Mouse (Mus musculus) embryonic stem cell, embryonic (primary cell): ENCODE data around the gene Ankrd6.

Source experiments
- CTCF ChIA-PET, 4 experiments: fragments of 300-600 bp in 2 of 4; fragments of 350-600 bp in 2 of 4; sonication (Branson Sonifier 250); formaldehyde crosslinking; loops; one replicate each; lab custom pipeline; 2022; ENCODE audit warnings: inconsistent platforms in 2 of 4; lab: Charles Lee
- POLR2A ChIA-PET, 4 experiments: fragments of 300-600 bp in 2 of 4; fragments of 350-600 bp in 2 of 4; sonication (Branson Sonifier 250); formaldehyde crosslinking; loops; one replicate each; lab custom pipeline; 2022; ENCODE audit warnings: antibody characterized with exemption in 4 of 4, inconsistent platforms in 1 of 4; lab: Charles Lee

The Ankrd6 gene

GRCm38 (mm10) chr4:32799966-32800576 lies 150.6 kb downstream of the Ankrd6 start, which contains the start of gene Lyrm2:
Gene Lyrm2 (plus strand): TSS chr4:32800253.
- ChIA-PET POLR2A (interaction anchor here (0.5 to 3.6 kb wide), 59 partner anchors 9 to 975 kb away, joined by 3 to 41 read pairs (median 4); partner anchors contain the start of genes Casp8ap2 (in 3 of the 4), Ankrd6 (in 2 of the 4) and Mdn1 (in 1 of the 4)), CTCF (interaction anchor here in 3 of 4 experiments (0.6 to 1.8 kb wide), 6 partner anchors 30 to 802 kb away, joined by 3 to 6 read pairs (median 4); no protein-coding TSS in a partner anchor)

GRCm38 (mm10) chr4:32798976-32799375 lies 151.7 kb downstream of the Ankrd6 start:
- ChIA-PET CTCF (no interaction called here), POLR2A (interaction anchor here in 3 of 4 experiments (1.4 to 3.6 kb wide), 12 partner anchors 10 to 448 kb away, joined by 3 to 41 read pairs (median 10); partner anchors contain the start of gene Casp8ap2 (in 1 of the 3))

- POLR2A ChIA-PET, result interaction anchor here in 3 of 4 experiments (0.6 to 3.4 kb wide), 7 partner anchors 9 to 329 kb away, joined by 3 to 41 read pairs (median 7); partner anchors contain the start of genes Lyrm2 (in 3 of the 3) and Casp8ap2 (in 1 of the 3)
- CTCF ChIA-PET, result interaction anchor here in 1 of 4 experiments (0.6 kb wide), 1 partner anchor 12 kb away, joined by 6 read pairs; no protein-coding TSS in a partner anchor
These were observed 161.6 kb downstream of the Ankrd6 start for GRCm38 (mm10) chr4:32789020-32789419.

- CTCF ChIA-PET, result no interaction called here
- POLR2A ChIA-PET, result interaction anchor here in 2 of 4 experiments (3.3 to 3.4 kb wide), 2 partner anchors 13 kb away, joined by 37 to 41 read pairs; partner anchors contain the start of gene Lyrm2 (in 2 of the 2)
These were observed 163.5 kb downstream of the Ankrd6 start for GRCm38 (mm10) chr4:32787110-32787509.

GRCm38 (mm10) chr4:32779996-32780395 lies 170.6 kb downstream of the Ankrd6 start:
- ChIA-PET CTCF (interaction anchor here in 1 of 4 experiments (0.6 kb wide), 1 partner anchor 199 kb away, joined by 3 read pairs; no protein-coding TSS in a partner anchor), POLR2A (interaction anchor here in 2 of 4 experiments (0.5 to 1.5 kb wide), 6 partner anchors 9 to 203 kb away, joined by 3 to 5 read pairs (median 4); partner anchors contain the start of genes Lyrm2 (in 1 of the 2) and Rragd (in 1 of the 2))

GRCm38 (mm10) chr4:32770284-32770810 lies 180.3 kb downstream of the Ankrd6 start:
- POLR2A ChIA-PET, result interaction anchor here in 3 of 4 experiments (0.5 to 3.5 kb wide), 21 partner anchors 10 to 593 kb away, joined by 3 to 14 read pairs (median 4); partner anchors contain the start of genes Lyrm2 (in 2 of the 3) and Mdn1 (in 2 of the 3)
- CTCF ChIA-PET, result interaction anchor here in 3 of 4 experiments (0.5 to 1.8 kb wide), 10 partner anchors 30 to 522 kb away, joined by 3 to 6 read pairs (median 4); partner anchors contain the start of gene Lyrm2 (in 1 of the 3)

- ChIA-PET POLR2A (interaction anchor here in 2 of 4 experiments (0.6 to 1.1 kb wide), 3 partner anchors 43 to 153 kb away, joined by 3 to 5 read pairs (median 3); no protein-coding TSS in a partner anchor), CTCF (interaction anchor here in 3 of 4 experiments (0.6 to 0.7 kb wide), 3 partner anchors 130 to 767 kb away, joined by 3 to 6 read pairs (median 4); no protein-coding TSS in a partner anchor)
These were observed 182.6 kb downstream of the Ankrd6 start for GRCm38 (mm10) chr4:32768046-32768445.

GRCm38 (mm10) chr4:32767471-32767870 lies 183.2 kb downstream of the Ankrd6 start:
- ChIA-PET POLR2A (interaction anchor here in 1 of 4 experiments (0.6 kb wide), 1 partner anchor 153 kb away, joined by 3 read pairs; no protein-coding TSS in a partner anchor), CTCF (interaction anchor here in 2 of 4 experiments (0.6 to 0.7 kb wide), 3 partner anchors 100 to 767 kb away, joined by 3 to 6 read pairs (median 4); no protein-coding TSS in a partner anchor)

GRCm38 (mm10) chr4:32757430-32757829 lies 193.2 kb downstream of the Ankrd6 start:
- ChIA-PET POLR2A (interaction anchor here in 2 of 4 experiments (0.7 to 0.9 kb wide), 2 partner anchors 17 to 21 kb away, joined by 3 to 4 read pairs; no protein-coding TSS in a partner anchor), CTCF (no interaction called here)
